Mouse (Mus musculus) frontal cortex, adult (tissue): ENCODE results near the gene Dph1.

Experiments
- ATAC-seq: cut with Nextera tagmentation; 2 replicates; pipeline ENCODE4 v1.9.2; 2017; ENCODE audit warnings: mild to moderate bottlenecking, moderate library complexity, mixed read lengths; ENCODE audit not compliant: low TSS enrichment

Gene Dph1

GRCm38 (mm10) chr11:75173799-75174165 is 17.3 kb downstream of the Dph1 start:
- peak; percentile 18 for ATAC-seq

GRCm38 (mm10) chr11:75173095-75173798 is 17.8 kb downstream of the Dph1 start:
- peak; percentile 7 for ATAC-seq

GRCm38 (mm10) chr11:75172151-75173094 is 18.6 kb downstream of the Dph1 start:
- no peak for ATAC-seq

- no peak for ATAC-seq
These were observed 19.7 kb downstream of the Dph1 start for GRCm38 (mm10) chr11:75171186-75171865.

GRCm38 (mm10) chr11:75170136-75170751 is 20.8 kb downstream of the Dph1 start:
- peak; percentile 32 for ATAC-seq

GRCm38 (mm10) chr11:75169405-75170080 is 21.5 kb downstream of the Dph1 start, which contains the start of gene Hic1:
TSS of gene Hic1 (minus strand) at chr11:75169519.
- ATAC-seq, result no peak

- ATAC-seq, result no peak
These were observed 22.3 kb downstream of the Dph1 start for GRCm38 (mm10) chr11:75168590-75169361.

GRCm38 (mm10) chr11:75167643-75168589 is 23.1 kb downstream of the Dph1 start:
- ATAC-seq, result no peak

- no peak for ATAC-seq
These were observed 24.0 kb downstream of the Dph1 start for GRCm38 (mm10) chr11:75166861-75167642.

- ATAC-seq, result no peak
These were observed 24.7 kb downstream of the Dph1 start for GRCm38 (mm10) chr11:75166193-75166842.

GRCm38 (mm10) chr11:75165441-75166192 is 25.4 kb downstream of the Dph1 start:
- peak; percentile 41 for ATAC-seq

- ATAC-seq, result no peak
These were observed 26.3 kb downstream of the Dph1 start for GRCm38 (mm10) chr11:75164750-75165149.

- no peak for ATAC-seq
These were observed 27.0 kb downstream of the Dph1 start for GRCm38 (mm10) chr11:75164051-75164450.

- no peak for ATAC-seq
These were observed 27.7 kb downstream of the Dph1 start for GRCm38 (mm10) chr11:75163379-75163778.

GRCm38 (mm10) chr11:75162591-75163080 is 28.4 kb downstream of the Dph1 start:
- no peak for ATAC-seq

GRCm38 (mm10) chr11:75161417-75162008 is 29.5 kb downstream of the Dph1 start:
- no peak for ATAC-seq

GRCm38 (mm10) chr11:75160954-75161353 is 30.1 kb downstream of the Dph1 start:
- ATAC-seq, result no peak
